Mouse (Mus musculus) brain, adult 2 months (tissue): ENCODE measurements around the gene Eepd1.

Experiments
- DNase-seq: peaks from one replicate; pipeline ENCODE4 v3.0.0; 2011; ENCODE audit warnings: low read depth, low spot score

Gene Eepd1

DNA sequence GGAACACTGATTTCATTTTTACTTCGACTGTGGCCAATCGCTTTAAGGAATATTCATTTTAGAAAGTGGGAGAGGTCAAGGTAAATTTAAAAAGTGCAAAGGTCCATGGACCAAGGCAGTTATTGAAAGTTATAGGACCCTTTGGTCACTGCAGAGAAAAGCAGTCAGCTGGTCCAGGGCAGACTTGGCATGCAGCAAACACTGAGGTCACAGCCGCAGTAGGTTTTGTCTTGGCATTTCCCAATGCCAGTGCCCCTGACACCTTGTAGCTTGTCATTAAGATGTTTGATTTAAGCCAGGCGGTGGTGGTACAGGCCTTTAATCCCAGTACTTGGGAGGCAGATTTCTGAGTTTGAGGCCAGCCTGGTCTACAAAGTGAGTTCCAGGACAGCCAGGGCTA is 92.8 kb downstream of the Eepd1 start:
- DNase-seq = no peak

DNA sequence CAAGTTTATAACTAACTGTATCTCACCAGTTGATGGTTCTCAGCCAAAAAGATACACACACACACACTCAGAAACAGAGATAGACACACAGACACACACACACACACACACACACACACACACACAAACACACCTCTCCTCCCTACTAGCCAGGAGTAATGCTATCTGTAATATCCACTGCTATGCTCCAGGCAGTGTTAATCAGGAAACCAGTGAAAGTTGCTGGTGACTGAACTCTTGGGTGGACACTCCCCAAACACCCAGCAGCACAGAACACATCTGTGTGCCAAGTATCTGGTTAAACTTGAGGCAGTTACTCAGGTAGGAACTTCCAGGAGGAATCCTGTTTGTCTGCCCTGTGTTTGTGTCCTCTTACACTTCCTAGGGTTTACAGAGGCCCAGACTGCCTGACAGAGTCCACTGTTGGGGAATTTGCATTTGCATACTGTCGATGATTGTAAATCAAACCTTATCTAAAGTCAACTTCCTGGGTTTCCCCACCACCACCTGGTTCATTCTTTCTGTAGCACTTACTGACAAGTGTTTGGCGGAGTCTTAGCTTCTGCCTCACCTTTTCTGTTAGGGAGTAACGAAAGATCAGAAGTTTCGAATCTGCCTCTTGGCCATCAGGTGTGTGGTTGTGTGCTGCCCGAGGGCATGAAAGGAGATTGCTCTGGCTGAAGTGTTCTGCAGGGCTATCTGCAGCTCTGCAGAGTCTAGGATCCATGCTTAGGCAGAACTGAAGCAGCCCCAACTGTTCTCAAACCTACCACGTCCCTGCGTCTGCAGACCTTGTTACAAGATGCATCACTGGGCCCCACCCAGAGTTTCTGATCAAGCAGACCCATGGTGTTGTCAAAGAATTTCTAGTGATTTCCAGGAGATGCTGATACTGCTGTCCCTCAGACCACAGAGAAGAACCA is 97.6 kb downstream of the Eepd1 start:
- DNase-seq = no peak

DNA sequence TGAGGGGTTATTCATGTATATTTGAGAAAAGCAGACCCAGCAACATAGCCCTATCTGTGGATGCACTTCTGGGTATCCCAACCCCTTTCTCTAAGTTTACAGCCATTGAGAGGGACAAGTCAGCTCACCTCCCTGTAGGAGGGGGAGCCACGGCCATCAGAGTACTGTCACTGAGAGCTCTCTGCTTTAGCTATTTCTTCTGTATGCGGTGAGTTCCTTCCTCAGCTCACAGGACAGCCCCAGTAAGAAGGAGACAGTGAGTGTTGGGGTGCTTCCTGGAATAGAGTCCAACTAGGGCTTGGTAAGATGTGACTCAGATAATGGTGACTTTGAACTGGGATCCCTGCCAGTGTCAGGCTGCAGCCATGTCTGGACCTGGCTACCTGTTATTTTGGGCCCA is 102.3 kb downstream of the Eepd1 start:
- DNase-seq = no peak

DNA sequence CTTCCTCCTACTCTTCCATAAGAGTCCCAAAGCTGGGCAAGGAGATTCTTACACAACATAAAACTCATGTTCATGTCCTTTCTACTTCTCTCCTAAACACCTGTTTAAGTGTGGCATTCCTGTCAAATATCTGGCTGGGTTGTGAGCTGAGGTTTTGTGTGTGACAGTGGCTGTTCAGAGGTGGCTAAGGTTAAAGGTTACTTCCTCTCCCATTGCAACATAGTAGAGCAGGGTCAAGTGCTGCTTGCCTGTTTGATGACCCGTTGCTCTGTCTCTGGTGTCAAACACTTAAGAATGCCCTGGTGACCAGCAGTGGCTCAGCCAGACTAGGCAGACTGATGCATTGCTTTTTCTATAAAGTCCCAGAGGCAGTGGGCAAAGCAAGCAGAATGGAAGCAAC is 104.3 kb downstream of the Eepd1 start:
- no peak for DNase-seq

DNA sequence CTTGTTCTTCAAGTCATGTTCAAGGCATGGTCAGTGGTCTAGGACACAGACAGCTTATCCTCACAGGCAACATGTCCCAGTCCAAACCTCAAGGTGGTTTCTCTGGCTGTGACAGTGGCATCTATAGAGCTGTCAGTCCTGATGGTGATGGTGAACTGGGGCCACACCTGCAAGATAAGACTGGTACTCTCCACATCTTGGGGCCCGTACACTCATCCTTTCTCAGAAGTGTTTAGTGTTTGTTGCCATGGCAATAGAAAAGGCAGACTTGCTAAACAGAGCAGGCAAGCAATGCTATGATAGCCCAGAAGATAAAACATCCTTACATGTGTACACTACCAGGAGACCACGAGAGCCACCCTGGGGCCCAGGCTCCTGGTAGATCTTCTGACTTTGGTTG is 107.2 kb downstream of the Eepd1 start:
- no peak for DNase-seq

DNA sequence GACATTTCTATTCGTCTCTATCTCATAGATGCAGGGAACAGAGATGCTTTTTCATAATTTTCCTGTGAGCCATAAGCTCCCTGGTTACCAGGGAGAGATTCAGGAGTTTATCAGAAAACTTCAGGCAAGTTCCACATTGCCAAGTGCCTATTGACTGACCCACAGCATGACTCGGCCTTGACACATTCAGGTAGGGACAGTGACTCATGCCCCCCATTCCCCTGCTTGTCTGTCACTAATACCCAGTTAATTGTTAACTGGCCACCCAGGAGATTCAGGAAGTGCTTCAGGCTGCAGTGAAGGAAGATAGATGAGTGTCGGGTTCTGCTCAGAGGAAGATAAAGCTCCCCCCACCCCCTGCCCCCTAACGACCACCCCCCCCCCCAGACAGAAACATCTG is 109.4 kb downstream of the Eepd1 start:
- no peak for DNase-seq

DNA sequence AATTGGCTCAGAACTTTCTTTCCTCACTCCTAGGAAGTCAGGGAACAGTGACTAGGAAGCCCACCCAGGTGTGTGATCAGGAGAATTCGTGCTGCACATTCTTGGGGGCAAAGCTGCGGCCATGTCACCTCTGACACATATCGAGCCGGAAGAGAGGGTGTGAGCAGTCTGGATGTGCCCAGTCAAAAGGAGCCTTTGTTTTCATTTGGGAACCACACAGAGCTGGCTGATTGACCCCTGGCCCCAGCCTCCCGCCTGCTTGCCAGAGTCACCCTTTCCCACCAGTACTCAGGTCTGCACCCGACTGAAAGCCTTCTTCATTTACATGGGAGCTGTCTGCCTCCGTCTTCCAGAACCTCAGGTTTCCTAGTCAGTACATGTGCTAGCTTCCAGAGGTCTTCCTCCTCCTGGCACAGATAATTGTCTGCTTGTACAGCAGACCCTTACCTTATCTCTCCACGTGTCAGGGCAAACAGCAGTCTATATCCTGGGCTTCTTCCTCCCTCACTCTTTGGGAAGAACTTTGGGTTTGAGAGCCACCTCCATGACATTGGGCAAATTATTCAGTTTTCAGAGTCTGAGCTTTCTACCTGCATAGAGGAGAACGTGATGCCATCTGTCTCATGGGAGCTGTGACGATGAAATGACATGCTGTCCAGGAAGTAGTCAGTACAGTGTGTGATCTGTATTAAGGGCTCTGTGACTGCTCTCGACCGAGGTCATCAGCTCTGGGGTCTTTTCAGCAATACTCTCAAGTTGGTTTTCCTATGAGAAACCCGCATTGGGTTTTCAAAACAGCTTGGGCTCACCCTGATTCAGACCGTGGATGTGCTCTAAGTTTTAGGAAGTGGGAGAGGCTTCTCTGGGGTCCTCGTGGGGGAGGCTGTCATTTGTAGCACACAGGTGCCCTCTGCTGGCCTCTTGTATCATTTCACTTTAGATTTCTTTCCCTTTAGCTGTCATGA is 110.3 kb downstream of the Eepd1 start:
- DNase-seq = peak; percentile 68

DNA sequence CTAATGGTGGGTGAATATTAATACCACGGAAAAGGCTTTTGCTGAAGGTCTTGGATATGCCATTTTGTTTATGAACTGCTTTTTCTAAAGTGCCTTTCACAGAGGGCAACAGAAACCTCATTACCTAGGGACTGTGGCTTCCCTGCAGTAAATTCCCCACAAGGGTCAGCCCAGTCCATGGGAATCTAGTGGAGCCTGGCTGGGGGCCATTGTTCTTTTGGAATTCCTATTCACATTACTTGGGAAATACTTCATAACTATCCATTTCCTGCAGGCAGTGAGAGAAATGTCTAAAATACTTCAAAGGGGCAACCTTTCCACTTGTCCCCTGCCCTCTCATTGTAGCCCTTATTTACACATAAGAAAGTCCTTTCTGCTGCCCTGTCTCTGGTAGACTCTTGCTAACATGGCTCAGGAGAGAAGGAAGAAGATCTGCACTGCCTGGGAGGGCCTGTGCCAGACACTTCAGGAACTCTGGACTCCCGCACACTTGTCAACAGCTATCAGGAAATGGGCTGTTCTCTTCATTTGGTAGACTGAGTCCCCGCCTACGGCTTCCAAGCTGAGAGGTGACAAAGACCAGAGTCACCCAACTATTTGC is 111.1 kb downstream of the Eepd1 start:
- no peak for DNase-seq

DNA sequence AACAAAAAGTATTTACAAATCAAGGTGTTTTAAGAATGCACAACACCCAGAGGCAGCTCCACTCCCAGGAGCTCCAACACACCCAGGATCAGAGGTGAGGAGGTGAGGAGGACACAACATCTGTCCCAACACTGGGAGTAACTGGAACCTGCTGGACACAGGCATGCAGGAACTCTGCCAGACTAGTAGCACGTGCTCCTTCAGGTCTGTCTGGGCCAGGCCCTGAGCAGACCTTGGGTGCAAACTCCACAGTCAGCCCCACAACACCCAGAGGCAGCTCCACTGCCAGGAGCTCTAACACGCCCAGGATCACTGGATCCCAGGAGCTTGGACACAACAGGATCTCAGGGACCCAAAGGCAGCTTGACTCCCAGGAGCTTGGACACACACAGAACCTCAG is 143.4 kb downstream of the Eepd1 start:
- no peak for DNase-seq

DNA sequence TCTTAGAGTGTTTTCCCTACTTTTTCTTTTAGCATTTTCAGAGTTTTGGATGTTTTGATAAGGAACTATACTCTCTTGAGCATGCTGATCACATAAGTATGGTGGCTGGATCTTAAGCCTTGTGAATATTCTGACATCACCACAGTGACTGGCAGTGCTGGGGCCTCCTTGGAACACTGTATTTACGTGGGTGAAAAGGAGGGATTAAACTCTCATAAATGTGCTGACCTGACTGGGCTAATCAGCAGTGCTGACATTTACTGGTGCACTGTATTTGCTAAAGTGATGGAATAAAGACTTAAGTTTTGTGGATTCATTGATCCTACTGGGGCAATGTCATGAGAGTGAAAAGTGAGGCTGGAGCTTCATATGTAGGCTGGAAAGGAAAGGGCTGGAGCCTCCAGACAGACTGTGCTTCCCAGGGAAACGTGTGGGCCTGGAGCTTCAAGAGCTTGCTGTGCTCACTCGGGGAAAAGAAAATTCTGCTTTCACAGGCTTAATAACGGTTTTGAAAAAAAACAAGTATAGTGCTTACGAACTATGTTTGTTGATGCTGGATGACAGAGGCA is 148.3 kb downstream of the Eepd1 start:
- DNase-seq = peak; percentile 10
